Mouse (Mus musculus): ENCODE data around the gene Apeh. TPM values are rescaled to one million over a fixed set of nuclear protein-coding genes. Genes with fewer than 3 reads are reported as not detected.

The Apeh gene
- total and polyA plus RNA-seq, 2 experiments from 2014 or later: 38.3 to 45.1 TPM

DNA sequence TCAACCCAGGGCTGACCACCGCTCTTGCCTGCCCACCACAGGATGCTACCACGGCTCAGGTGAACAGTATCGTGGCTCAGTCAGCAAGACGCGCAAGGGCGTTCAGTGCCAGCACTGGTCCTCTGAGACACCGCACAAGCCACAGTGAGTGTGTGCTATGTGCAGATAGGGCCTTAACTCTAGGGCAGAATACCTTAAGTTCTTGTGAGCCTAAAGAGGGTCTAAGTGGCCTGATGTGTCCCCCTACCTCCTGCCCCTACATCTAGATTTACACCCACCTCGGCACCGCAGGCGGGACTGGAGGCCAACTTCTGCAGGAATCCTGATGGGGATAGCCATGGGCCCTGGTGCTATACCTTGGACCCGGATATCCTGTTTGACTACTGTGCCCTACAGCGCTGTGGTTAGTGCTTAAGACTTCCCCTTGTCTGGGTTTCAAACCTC is 11.4 kb downstream of the Apeh start, which contains the start of gene Rnf123:
TSS of gene Rnf123 (minus strand) at position 359 of the 444 bp plus-strand sequence.
- no peak for TF ChIP-seq CTCF (IDR thresholded peaks at IDR 0.05)
- no peak within 1 kb of the TSS for H3K27ac ChIP-seq (ENCODE audit: low read depth, low read length)
- peaks cover 14% of the 10 kb centered on the region; the same call in 1 of the 2 replicates for H3K27me3 ChIP-seq (ENCODE audit: insufficient read depth, low read length)
- H3K9me3 ChIP-seq (ENCODE audit: low read length): no peaks in the 10 kb centered on the region
- peak within 1 kb of the TSS; percentile 37 for H3K4me2 ChIP-seq (ENCODE audit: low read depth, low read length, poor library complexity, severe bottlenecking)
- H3K36me3 ChIP-seq (ENCODE audit: insufficient read depth, low read length): peaks cover 42% of the 10 kb centered on the region
- peaks cover 11% of the 10 kb centered on the region for H3K4me1 ChIP-seq (ENCODE audit: insufficient read depth, low read length)
- DNase-seq (ENCODE audit: low spot score) (no peak), ATAC-seq (ENCODE audit: low FRiP score) (no peak)
- 34% methylated on average over 12 of the region's 12 CpGs for WGBS
- H3K4me3 ChIP-seq (ENCODE audit: low read depth, low read length): peak within 1 kb of the TSS; percentile 20; the same call in 1 of the 2 replicates
- H3K9ac ChIP-seq (replicated peaks; ENCODE audit: low read length, poor library complexity, severe bottlenecking): peak within 1 kb of the TSS; percentile 39

DNA sequence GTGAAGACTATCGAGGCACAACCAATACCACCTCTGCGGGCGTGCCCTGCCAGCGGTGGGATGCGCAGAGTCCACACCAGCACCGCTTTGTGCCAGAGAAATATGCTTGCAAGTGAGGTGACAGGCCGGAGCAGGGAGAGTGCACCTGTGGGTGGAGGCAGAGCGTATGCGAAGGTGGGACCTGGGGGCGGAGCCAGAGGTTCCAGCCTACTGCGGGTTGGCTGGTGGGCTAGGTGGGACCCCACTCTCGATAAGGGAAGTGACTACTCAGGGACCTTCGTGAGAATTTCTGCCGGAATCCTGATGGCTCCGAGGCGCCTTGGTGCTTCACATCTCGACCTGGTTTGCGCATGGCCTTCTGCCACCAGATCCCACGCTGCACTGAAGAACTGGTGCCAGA is 11.9 kb downstream of the Apeh start:
- Histone ChIP-seq H3K9ac (replicated peaks; ENCODE audit: low read length, poor library complexity, severe bottlenecking) (peak overlapping the region; percentile 39), H3K4me2 (ENCODE audit: low read depth, low read length, poor library complexity, severe bottlenecking) (peak overlapping the region; percentile 37), H3K27me3 (ENCODE audit: insufficient read depth, low read length) (peaks cover 14% of the 10 kb centered on the region; the same call in 1 of the 2 replicates), H3K9me3 (ENCODE audit: low read length) (no peaks in the 10 kb centered on the region), H3K4me1 (ENCODE audit: insufficient read depth, low read length) (peaks cover 11% of the 10 kb centered on the region), H3K4me3 (ENCODE audit: low read depth, low read length) (peak overlapping the region; percentile 20; the same call in 1 of the 2 replicates), H3K36me3 (ENCODE audit: insufficient read depth, low read length) (peaks cover 37% of the 10 kb centered on the region), H3K27ac (ENCODE audit: low read depth, low read length) (no peak overlapping the region)
- WGBS: 9% methylated on average over 19 of the region's 19 CpGs
- TF ChIP-seq CTCF (IDR thresholded peaks at IDR 0.05): no peak
- DNase-seq (ENCODE audit: low spot score): peak; percentile 38
- ATAC-seq (ENCODE audit: low FRiP score): no peak

DNA sequence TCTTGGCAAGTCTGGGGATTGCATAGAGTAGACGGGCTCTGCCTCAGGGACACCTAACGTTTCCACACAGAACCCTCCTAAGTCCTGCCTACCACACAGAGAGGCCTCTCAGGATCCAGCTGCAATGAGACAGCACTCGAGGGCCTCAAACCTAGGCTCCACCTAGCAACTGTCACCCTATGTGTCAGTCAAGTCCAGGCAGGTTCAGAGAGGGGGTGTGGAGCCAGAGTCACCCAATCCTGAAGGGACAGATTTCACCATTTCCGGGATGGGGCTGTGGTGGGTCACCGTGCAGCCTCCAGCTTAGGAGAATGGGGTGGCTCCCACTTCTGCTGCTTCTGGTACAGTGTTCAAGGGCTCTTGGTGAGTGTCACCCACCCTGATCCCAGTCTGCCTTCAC is 14.2 kb downstream of the Apeh start, which contains the start of gene Mst1:
TSS of gene Mst1 (plus strand) at position 269 of the 400 bp plus-strand sequence.
- DNase-seq (ENCODE audit: low spot score) (no peak), ATAC-seq (ENCODE audit: low FRiP score) (no peak)
- Histone ChIP-seq H3K4me3 (ENCODE audit: low read depth, low read length) (peak within 1 kb of the TSS; percentile 83), H3K27ac (ENCODE audit: low read depth, low read length) (peak within 1 kb of the TSS; percentile 70), H3K4me2 (ENCODE audit: low read depth, low read length, poor library complexity, severe bottlenecking) (peak within 1 kb of the TSS; percentile 88), H3K9ac (replicated peaks; ENCODE audit: low read length, poor library complexity, severe bottlenecking) (peak within 1 kb of the TSS; percentile 91), H3K27me3 (ENCODE audit: insufficient read depth, low read length) (peaks cover 14% of the 10 kb centered on the region; the same call in 1 of the 2 replicates), H3K4me1 (ENCODE audit: insufficient read depth, low read length) (peaks cover 11% of the 10 kb centered on the region), H3K9me3 (ENCODE audit: low read length) (no peaks in the 10 kb centered on the region), H3K36me3 (ENCODE audit: insufficient read depth, low read length) (peaks cover 15% of the 10 kb centered on the region)
- 82% methylated on average over 5 of the region's 5 CpGs for WGBS
- TF ChIP-seq CTCF (IDR thresholded peaks at IDR 0.05): no peak

DNA sequence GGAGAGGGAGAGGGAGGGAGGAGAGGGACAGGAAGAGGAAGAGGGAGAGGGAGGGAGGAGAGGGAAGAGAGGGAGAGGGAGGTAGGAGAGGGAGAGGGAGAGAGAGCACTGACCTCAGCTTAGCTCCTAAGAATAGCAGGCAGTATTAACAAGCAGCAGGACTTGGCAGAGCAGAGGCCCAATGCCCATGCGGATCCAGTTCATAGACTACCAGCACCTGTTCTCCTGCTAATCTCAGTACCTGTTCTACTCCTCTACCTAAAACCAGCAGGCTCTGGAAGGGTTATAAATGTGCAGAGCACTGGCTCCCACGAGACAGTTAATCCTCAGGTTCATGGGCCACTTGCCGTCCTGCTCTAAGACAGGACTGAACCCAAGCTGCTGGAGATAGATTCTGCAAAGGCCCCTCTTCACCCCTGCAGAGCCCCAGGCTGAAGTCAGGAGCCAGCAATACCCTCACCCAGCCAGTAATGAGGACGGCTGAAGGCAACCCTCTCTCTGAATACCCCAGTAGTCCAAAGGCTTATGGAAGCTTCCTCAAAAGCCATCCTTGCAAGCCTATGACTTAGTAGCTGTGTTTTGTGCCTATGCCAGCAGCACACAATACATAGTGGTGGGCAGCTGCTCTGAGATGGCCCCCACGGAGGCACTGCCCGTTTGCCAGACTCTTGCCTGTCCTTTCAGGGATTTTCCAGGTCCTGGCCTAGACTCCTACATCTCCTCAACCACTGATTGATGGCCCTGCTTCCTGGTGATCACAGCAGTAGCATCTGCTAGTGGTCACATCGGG is 21.1 kb downstream of the Apeh start:
- Histone ChIP-seq H3K4me3 (ENCODE audit: low read depth, low read length) (no peak overlapping the region), H3K27ac (ENCODE audit: low read depth, low read length) (no peak overlapping the region), H3K36me3 (ENCODE audit: insufficient read depth, low read length) (peaks cover 24% of the 10 kb centered on the region), H3K9me3 (ENCODE audit: low read length) (no peaks in the 10 kb centered on the region), H3K4me2 (ENCODE audit: low read depth, low read length, poor library complexity, severe bottlenecking) (no peak overlapping the region), H3K9ac (replicated peaks; ENCODE audit: low read length, poor library complexity, severe bottlenecking) (0 out of 2 replicates have a peak overlapping the region, but pooled peaks have one; percentile 8), H3K27me3 (ENCODE audit: insufficient read depth, low read length) (no peaks in the 10 kb centered on the region), H3K4me1 (ENCODE audit: insufficient read depth, low read length) (peaks cover 3% of the 10 kb centered on the region; the same call in 1 of the 2 replicates)
- DNase-seq (ENCODE audit: low spot score) (no peak), ATAC-seq (ENCODE audit: low FRiP score) (no peak)
- 61% methylated on average over 7 of the region's 7 CpGs for WGBS
- no peak for TF ChIP-seq CTCF (IDR thresholded peaks at IDR 0.05)

DNA sequence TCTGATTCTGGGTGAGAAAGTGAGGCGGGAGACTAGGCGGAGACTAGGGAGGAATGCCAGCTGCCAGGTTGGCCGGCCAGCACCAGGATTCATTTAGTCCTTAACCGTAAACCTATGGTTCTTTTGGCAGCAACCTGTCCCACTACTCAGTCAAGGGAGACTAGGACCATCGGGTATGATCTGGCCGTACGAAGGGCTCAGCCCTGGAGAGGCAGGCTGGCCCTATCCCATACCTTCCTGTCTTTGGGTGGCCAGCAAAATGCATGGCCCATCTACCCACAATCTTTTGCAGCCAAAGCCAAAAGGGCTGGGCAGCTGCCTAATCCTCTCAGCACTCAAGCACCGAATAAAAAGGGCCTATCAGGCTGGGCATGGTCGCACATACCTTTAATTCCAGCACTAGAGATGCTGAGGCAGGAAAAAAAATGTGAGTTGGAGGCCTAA is 21.9 kb downstream of the Apeh start:
- Histone ChIP-seq H3K36me3 (ENCODE audit: insufficient read depth, low read length) (peaks cover 24% of the 10 kb centered on the region), H3K4me2 (ENCODE audit: low read depth, low read length, poor library complexity, severe bottlenecking) (no peak overlapping the region), H3K4me3 (ENCODE audit: low read depth, low read length) (no peak overlapping the region), H3K4me1 (ENCODE audit: insufficient read depth, low read length) (no peaks in the 10 kb centered on the region), H3K27me3 (ENCODE audit: insufficient read depth, low read length) (no peaks in the 10 kb centered on the region), H3K9me3 (ENCODE audit: low read length) (no peaks in the 10 kb centered on the region), H3K9ac (replicated peaks; ENCODE audit: low read length, poor library complexity, severe bottlenecking) (0 out of 2 replicates have a peak overlapping the region, but pooled peaks have one; percentile 13), H3K27ac (ENCODE audit: low read depth, low read length) (no peak overlapping the region)
- 58% methylated on average over 9 of the region's 9 CpGs for WGBS
- ATAC-seq (ENCODE audit: low FRiP score): no peak
- no peak for TF ChIP-seq CTCF (IDR thresholded peaks at IDR 0.05)
- no peak for DNase-seq (ENCODE audit: low spot score)

DNA sequence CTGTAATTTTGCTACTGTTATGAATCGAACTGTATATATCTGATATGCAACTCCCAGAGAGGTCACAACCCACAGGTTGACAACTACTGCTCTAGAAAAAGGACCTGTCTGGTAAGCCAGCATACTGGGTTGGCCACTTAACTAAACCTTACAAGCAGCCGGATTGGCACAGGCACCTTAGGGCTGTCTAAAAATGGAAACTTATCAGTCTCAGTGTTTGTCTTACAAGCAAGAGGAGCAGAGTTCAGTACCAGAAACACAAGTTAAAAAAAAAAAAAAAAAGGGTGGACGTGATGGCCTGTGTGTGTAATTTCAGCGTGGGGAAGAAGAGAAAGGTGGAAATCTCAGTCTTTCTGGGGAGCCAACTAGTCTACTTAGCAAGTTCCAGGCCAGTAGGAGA is 22.6 kb downstream of the Apeh start:
- no peak for TF ChIP-seq CTCF (IDR thresholded peaks at IDR 0.05)
- Histone ChIP-seq H3K27me3 (ENCODE audit: insufficient read depth, low read length) (no peaks in the 10 kb centered on the region), H3K9me3 (ENCODE audit: low read length) (no peaks in the 10 kb centered on the region), H3K4me2 (ENCODE audit: low read depth, low read length, poor library complexity, severe bottlenecking) (no peak overlapping the region), H3K4me3 (ENCODE audit: low read depth, low read length) (no peak overlapping the region), H3K4me1 (ENCODE audit: insufficient read depth, low read length) (no peaks in the 10 kb centered on the region), H3K9ac (replicated peaks; ENCODE audit: low read length, poor library complexity, severe bottlenecking) (no peak overlapping the region), H3K27ac (ENCODE audit: low read depth, low read length) (no peak overlapping the region), H3K36me3 (ENCODE audit: insufficient read depth, low read length) (peaks cover 24% of the 10 kb centered on the region)
- WGBS: 91% methylated on average over 4 of the region's 4 CpGs
- ATAC-seq (ENCODE audit: low FRiP score) (no peak), DNase-seq (ENCODE audit: low spot score) (no peak)

All from midbrain, postnatal 0 days (tissue).